Mouse (Mus musculus) thymus, postnatal 0 days (tissue): ENCODE data around the gene Dab2. TPM values are rescaled to one million over a fixed set of nuclear protein-coding genes. Genes with fewer than 3 reads are reported as not detected.

Experiments used
- DNase-seq: peaks from one replicate; pipeline ENCODE4 v3.0.0-alpha.2; 2015; ENCODE audit warnings: low spot score
- polyA plus RNA-seq: library from polyadenylated mRNA; unstranded; fragments of >200 nt; fragmentation: Nextera tagmentation; extraction: Ambion mirVana; gene quantifications from 2 replicates; pipeline ENCODE4 v1.2.1, GENCODE M21; 2015

The Dab2 gene
- polyA plus RNA-seq, 1 experiment from 2014 or later, result 5.0 TPM

DNA sequence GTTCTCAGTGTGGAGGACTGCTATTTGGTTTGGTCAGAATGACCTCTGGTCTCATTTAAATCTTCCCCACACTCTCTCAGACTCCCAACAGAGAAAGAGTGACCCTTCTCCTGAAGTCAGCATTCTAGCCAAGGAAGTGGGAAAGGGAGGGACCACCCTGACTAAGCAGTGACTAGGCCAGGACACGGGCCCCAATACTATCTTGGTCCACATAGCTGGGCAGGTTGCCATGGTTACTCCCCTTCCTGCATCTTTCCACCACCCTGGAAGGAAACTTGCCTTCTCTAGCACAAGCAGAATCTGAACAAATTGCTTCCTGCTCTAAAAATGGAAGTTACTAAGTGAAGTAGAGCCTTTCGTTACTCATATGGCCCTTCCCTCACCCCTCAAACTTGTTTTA is 91.1 kb downstream of the Dab2 start:
- DNase-seq, result no peak

DNA sequence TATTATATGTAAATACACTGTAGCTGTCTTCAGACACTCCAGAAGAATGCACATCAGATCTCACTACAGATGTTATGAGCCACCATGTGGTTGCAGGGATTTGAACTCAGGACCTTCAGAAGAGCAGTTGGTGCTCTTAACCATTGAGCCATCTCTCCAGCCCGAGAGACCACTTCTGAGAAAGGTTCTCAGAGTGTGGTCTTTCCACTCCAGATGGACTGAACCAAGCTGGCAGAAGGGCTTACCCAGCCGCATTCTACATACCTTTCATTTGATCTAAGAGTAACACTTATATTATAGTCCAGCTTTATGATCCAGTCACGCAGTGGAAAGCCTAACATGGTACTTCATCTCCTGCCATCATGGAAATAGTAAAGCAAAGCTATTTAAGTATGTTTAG is 92.3 kb downstream of the Dab2 start:
- DNase-seq, result no peak

DNA sequence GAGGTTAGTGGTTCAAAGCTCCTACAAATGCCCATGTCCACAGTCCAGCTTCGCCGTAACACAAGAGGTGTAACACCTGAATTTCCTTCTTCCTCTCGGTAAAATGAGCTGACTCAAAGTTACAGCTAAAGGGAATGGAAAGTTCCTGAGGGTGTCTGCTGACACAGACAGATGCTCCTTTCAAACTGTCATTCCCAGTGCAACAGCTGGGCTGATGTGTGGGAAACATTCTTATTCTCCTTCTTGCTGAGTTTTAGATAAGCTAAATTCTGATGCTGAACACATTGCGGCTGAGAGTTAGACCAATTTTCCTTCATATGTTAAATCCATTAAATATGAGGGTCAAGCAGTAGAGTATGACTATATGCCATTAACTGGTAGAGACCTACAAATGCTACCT is 94.0 kb downstream of the Dab2 start:
- no peak for DNase-seq

DNA sequence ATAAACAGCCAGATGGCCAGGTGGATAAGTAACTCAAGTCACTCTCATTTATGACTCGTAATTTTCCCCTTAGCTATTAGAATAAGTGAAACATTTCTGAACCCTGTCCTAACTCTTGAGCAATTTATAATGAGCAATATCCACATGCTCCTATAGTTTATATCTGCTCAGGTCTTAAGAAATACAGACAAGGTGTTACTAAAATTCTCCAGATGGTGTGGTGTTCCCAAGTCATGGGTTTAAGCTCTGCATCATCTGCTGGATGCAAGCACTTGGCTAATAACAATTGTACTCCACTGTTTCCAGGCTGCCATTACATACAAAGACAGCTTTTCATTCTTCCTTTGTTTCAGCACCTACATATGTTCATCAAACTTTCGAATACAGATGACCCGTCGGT is 98.6 kb downstream of the Dab2 start:
- DNase-seq, result no peak

DNA sequence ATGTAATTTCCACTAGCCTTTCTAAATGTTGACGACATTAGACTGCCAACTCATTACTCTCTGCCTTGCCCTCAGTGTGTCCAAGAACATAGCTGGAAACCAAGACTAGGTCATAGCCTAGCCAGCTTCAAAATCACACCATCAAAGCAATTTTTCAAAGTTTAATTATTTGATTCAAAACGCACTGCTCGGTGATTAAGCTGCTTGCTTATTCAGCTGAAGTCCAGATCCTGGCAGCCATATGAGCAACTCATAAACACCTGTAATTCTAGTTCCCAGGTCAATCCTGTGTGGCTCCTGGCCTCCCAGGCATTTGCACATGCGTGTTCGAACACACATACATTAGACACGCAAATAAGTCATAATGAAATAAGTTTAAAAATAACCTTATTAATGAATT is 99.3 kb downstream of the Dab2 start:
- DNase-seq, result no peak

DNA sequence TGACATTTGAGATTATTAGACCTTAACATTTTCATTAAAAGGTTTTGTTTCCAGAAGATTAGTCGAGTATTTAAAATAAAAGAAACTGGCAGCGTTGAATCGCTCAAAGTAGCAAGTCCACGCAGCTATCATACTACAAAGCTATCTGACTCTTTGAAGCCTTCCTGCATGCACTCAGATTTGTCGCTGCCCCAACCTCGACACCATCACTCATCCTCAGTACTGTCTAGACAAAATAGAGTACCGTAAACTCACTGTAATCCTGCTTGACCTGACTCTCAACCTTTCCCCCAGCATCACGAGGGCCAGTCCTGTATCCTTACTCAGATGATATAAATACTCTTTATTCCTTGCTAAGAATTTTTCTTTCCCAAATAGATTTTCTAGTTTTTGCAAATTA is 100.5 kb downstream of the Dab2 start:
- DNase-seq, result no peak

DNA sequence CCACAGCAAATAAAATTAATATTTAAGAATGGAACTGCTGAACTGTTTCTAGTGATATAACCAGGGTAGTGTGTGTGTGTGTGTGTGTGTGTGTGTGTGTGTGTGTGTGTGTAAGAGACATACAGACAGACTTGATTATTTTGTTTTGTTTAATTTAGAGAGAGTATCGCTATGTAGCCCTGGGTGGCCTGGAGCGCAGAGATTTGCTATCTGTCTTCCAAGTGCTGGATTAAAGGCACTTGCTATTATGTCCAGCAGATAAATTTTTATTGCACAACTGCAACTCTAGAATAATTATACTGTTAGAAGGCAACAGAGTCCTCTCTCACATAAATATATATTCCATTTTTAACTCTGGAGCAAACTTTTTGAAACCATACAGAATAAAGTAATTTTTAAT is 102.8 kb downstream of the Dab2 start:
- DNase-seq, result no peak

DNA sequence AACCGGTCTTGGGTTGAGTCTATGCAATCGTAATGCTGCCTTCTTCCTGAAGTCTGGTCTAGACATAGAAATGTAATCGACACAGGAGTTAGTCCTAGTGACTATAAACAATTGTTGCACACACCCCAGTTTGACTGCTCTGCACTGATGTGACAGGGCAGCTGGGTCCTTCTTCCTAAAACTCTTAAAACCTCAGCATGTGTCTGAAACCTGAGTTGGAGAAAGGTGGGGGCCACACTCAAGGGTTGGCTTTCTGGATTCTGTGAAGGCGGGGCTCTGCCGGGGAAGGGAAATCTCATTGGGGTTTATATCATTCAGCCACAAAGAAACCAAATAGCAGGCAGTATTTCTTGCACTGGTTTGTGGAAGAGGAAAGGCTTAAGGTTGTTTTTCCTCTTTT is 104.6 kb downstream of the Dab2 start:
- DNase-seq, result no peak

DNA sequence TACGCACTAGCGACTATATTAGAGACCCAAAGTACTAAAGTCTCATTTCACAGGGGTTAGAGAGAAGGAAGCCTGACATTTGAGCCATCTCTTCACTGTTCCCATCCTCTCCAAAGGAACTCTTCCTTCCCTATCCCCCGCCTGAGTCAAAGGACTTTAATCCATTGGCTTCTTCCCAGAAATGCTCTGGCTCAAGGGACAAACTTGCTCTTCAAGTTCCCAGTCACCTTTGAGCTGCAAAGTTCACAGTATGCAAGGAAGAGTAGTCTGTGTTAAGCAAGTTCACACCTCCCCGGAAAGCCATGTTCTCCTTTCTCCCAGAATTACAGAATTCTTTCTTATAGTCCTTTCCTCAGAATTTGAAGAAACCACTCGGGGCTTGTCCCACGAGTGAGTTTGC is 107.2 kb downstream of the Dab2 start:
- DNase-seq, result no peak

DNA sequence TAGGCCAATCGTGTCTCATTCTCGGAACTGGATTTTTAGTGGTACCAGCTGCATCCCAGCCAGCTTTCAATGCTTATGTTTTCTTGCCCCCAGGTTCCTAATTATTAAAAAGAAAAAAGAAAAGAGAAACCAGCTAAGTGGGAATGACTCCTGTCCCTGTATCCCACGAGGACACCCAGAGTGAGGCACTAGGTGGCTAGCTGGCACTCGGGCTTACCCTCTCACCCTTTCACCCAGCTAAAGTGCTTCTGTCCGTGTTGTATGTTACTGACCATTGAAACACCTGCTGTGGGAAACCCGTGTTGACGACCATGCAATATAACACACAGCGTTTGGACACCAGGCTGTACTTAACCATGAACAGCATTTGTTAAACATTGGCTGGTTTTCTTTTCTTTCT is 109.4 kb downstream of the Dab2 start:
- no peak for DNase-seq

DNA sequence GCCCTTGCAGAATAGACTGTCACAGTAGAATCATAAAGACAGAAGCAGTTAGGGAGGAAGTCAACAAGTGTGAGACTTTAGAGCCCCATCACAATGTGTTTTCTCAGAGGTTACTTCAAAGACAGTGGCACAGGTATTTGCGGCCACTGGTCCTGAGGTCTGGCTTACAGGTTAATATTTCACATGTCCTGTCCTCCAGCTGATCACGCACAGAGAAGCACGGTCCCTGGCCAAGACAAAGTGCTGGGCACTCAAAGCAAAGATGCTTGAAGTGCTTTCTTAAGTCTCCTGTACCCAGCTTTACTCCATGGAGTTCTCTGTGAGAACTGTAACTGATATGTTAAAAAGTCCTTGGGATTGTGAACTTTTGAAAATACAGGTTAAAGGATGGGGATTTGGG is 110.6 kb downstream of the Dab2 start:
- DNase-seq, result no peak

DNA sequence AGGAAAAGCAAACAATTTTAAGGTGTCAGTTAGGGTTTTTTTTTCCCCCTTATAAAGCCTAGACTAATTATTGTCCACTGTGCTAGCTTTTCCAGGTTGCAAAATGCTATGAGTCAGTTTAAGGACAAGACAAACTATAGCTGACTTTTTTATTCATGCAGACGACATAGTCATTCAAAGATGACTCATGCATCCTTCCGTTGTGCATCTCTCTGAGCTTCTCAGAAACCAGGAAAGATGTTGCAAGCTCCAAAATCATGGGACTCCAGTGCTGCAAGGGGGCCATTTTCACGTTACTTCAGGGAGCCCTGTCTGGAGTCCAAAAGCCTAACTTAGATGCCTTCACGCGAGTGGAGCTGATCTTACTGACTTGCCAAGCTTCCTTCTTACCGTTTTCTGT is 111.7 kb downstream of the Dab2 start:
- DNase-seq, result no peak

DNA sequence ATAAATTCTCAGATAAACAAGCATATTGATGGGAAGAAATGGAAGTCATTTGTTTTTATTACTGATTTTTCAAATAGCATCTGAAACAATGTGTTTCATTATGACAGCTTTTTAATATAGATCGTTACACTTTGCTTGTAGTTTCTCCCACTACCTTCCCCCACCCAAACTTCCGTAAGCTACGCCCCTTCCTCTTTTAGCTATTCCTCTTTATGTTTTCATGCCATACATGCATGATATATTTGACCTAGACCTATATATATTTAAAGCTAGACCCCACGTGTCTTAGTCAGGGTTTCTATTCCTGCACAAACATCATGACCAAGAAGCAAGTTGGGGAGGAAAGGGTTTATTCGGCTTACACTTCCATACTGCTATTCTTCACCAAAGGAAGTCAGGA is 115.7 kb downstream of the Dab2 start:
- DNase-seq, result no peak

DNA sequence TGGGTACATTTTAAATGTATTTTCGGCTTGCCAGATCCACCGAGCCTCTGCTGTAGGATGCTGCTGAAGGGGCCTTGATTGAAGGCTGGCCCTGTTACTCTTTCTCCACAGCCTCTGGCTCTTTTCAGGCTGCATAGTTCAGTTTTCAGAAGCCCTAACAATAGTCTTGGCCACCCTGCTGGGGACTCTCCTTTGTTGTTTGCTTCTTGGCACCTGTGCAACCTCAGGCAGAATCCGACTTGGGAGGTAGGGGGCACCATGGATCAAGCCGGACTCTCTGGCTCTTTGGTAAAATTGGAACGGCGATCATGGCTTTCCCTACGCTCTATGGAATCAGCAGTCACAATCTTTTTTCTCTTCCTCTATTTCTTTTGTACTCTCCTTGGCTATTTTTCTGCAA is 132.2 kb downstream of the Dab2 start:
- DNase-seq, result no peak

DNA sequence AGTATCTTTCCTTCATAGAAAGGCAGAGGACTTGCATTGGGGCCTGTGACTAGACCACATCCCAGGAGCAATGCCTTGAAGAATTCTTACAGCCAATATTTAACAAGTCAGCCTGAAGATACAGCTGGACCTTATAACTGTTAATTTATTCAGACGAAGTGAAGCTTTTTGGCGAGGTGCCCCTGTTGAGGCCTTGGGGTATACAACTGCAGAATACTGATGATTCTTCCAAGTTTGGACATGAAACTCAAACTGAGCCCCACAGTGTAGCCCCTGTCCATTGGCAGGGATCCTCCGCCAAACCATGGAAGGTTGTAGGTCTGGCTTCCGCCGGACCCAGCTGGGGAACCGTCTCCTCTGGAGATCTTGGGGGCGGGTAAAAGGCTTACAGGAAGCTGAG is 132.8 kb downstream of the Dab2 start:
- DNase-seq, result no peak

DNA sequence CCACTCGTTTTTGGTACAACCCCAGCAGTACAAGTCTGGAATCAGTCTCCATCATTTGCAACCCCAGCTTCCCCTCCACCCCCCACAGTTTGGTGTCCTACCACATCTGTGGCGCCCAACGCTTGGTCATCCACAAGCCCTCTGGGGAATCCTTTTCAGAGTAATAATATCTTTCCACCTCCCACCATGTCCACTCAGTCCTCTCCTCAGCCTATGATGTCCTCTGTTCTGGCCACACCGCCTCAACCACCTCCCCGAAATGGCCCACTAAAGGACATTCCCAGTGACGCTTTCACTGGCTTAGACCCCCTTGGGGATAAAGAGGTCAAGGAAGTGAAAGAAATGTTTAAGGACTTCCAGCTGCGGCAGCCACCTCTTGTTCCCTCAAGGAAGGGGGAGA is 135.7 kb downstream of the Dab2 start:
- no peak for DNase-seq

DNA sequence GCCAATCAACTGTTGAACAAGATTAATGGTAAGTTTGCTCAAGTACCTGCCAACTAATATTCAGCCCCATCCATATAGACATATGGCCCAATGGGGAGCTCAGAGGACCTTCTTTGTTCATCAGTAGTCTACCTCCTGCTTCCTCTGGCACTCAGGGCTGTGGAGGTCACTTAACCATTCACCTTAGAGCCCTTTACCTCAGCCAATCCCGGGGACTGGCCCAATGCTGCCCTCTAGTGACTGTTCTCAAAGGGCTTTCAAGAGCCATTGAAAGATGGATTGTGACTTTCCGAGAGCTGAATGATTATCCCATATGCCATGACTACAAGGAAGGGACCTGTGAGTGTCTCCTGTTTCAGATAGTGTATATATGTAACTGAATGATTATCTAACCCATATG is 136.2 kb downstream of the Dab2 start:
- no peak for DNase-seq

DNA sequence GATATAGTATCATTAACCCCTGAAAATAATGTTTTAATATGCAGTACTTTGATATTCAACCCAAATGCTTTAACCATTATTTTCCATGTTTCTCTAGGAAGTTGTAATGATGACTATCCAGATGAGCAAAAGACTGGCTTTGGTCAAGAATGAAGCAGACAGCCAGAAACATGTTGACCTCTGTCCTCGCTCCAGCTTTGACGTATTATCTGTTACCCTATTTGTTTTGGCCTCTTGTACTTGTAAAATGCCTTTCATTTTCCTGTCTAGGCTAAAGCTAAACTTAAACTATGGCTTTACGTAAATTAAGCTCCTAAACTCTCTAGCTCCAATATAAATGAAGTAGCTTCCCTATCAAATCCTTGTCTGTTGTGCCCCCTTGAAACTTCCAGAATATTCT is 139.1 kb downstream of the Dab2 start:
- no peak for DNase-seq

DNA sequence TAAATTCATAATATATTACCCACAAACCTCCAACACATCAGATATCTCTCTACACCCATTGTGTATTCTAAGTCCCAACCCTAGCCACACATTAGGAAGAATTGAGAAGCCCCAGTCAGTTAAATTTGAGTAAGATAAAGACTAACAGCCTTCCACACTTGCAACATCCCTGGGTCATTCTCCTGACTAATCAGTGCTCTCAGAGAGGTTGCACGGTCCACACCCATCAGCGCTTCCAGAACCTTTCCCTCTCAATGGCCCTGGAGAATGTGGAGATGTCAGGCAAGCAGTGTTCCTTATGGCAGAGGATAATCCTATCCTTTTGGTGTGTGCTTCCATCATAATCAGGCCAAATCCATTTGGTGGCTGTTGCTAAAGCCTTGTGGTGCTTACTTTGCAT is 144.9 kb downstream of the Dab2 start:
- DNase-seq, result no peak

DNA sequence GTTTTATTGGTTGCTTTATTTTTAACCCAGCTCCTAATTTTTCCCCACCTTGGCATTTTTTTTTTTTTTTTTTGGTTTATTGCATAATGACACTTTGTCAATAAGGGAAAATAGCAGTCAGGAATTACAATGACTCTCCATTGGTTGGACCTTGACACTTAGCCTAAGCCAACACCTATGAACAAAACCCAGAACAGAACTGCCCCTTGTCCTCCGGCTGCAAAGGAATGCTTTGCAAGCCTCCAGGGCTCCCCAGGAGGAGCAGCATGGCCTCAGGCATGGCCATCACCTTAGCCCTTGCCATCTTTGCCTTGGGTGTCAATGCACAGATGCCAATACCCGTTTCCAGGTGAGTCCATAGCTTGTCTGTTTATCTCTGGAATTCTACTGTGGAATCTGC is 145.5 kb downstream of the Dab2 start, which contains the start of gene C9:
Gene C9 (plus strand): TSS at position 193 of the 400 bp plus-strand sequence.
- no peak for DNase-seq

DNA sequence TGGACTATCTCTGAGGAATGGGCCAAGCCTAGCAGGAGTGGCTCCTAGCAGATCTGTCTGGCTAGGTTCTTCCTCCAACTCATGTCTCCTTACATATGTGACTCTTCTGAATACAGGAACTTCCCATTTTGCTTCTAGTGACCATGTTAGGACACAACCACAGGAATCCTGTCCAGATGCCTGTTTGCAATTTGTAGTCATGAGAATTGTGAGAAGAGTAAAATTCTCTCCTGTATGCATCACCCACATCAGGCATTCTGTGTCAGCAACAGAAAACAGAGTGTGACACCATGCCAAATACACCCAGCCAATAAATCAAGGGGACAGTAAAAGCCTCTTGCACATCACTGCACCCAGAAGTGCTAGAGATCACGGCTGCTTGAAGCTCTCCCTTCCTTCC is 146.6 kb downstream of the Dab2 start:
- DNase-seq, result no peak

DNA sequence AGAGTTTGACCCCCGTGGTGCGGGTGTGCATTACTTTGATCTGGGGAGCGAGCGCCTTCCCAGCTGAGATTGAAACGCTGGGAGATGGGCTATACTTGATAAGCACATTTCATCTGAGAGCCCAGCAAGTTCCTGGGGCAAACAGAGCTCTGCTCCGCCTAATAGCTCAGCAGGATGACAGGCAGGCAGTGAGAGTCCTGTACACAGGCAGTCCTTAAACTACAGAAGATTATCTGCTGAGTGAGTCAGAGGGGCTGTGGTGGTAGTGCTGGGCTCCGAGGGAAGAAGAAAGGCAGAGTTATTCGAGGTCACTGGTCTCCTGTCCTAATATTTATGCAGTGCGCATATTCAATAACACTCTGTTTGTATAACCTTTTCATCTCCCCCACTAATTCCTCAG is 149.3 kb downstream of the Dab2 start:
- DNase-seq, result no peak

DNA sequence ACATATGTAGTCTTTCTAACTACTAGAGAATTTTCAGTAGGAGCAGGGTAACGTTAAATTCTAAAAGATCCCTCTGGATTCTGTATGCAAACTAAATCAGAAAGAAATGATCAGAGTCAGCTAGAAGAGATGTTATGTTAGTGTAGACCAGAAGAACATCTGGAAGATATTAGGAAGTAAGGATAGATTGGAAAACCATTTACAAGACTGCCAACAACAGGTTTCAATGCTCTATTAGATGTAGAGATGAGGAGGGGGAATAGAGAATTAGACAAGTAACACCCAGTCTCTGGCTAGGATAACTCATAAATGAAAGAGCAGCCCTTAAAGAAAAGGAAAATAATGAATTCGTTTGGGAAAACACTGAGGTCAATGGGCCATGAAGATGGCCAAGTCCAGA is 154.9 kb downstream of the Dab2 start:
- no peak for DNase-seq

DNA sequence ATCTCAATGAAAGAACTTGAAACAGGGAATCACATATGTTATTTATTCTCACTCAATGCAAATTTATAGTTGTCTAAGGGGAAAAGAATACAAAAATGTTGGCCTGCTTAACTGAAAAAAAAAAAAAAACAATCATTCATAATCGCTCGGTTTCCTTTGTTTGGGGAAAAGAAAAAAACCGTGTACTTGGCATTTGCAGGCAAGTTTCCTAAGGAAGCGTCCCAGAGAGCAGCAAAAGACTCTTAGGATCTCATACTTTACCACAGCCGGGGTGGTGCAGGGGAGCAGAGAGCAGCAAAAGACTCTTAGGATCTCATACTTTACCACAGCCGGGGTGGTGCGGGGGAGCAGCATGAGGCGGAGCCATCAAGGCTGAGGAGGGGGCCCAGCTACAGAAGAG is 161.8 kb downstream of the Dab2 start:
- no peak for DNase-seq
